Mouse (Mus musculus): ENCODE results near the gene Asprv1. TPM values are rescaled to one million over a fixed set of nuclear protein-coding genes. Genes with fewer than 3 reads are reported as not detected.

Asprv1 gene
- polyA plus RNA-seq, 1 experiment from 2014 or later: 1.5 TPM

DNA sequence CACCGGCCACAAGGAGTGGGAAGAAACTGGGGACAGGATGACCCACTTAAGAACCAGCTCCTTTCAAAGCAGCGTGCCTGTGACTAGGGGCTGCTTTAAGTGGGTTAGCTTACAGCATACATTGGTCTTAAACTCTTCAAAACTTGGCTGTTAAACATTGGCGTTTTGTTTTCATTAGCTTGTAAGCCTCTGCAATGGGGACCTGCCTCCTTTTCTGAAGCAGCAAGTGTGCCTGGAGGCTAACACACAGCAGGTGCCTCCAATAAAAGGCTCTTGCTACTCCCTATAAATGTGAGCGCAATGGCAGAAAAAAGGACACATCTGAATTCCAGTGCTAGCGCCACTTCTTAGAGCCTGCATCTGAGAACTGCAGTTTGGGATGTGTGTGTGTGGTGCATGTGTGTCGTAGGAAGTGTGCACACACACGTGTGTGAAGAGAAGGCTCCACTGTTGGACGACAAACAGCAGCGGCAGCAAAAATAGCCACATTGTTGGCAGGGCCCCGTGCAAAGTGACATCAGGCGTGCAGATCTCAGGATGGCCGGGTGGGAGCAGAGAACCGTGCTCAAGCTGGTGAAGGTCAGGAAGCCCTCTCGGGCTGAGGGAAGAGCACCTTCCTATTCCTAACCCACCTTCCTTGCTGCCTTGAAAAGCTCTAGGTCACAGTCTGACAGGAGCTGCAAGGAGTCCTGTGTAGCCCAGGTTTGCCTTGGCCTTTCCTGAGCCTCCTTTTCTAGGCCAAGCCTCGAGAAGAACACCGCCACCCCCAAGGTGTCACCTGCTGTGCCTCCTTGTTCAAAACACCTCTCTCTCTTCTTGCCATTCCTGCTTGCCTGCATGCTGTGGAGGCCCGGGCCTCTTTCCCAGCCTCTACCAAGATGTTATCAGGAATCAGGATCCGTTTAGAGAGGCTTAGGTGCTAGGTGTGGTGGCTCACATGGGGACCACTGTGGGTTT is 3.6 kb upstream of the Asprv1 start:
- H3K4me2 ChIP-seq: no peak overlapping the region
- no peak overlapping the region for H3K4me3 ChIP-seq (replicated peaks)
- 52% methylated on average over 18 of the region's 18 CpGs for WGBS
- no peak overlapping the region for H3K27ac ChIP-seq (replicated peaks)
- H3K36me3 ChIP-seq: no peaks in the 10 kb centered on the region
- no peaks in the 10 kb centered on the region for H3K9me3 ChIP-seq (replicated peaks)
- peaks cover 7% of the 10 kb centered on the region; the same call in 1 of the 2 replicates for H3K4me1 ChIP-seq
- no peak overlapping the region for H3K9ac ChIP-seq (replicated peaks)
- no peaks in the 10 kb centered on the region for H3K27me3 ChIP-seq (replicated peaks)
- ATAC-seq (ENCODE audit: low FRiP score): no peak; the same call in 1 of the 2 replicates

DNA sequence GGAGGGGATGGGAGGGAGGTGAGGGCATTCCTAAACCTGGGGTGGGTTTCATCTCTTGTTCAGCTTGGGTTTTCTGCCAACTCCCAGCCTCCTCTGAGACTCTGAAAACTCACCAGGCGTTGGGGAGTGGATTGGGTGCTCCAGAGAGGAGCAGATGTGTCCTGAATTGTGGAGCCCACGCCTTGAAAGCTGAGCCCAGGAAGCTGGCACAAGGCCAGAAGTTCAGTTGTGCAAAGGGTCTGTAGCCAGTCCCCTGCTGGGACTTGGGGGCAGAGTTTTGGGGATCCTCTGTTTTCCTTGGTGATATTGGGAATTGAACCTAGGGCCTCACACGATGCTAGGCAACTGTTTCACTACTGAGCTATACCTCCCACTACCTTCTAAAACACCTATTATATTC is 2.2 kb downstream of the Asprv1 start:
- 63% methylated on average over 3 of the region's 3 CpGs for WGBS
- H3K27ac ChIP-seq (replicated peaks): no peak overlapping the region
- H3K36me3 ChIP-seq: no peaks in the 10 kb centered on the region
- ATAC-seq (ENCODE audit: low FRiP score): no peak
- H3K27me3 ChIP-seq (replicated peaks): no peaks in the 10 kb centered on the region
- no peak overlapping the region for H3K4me2 ChIP-seq
- no peaks in the 10 kb centered on the region for H3K4me1 ChIP-seq
- no peak overlapping the region for H3K4me3 ChIP-seq (replicated peaks)
- no peak overlapping the region for H3K9ac ChIP-seq (replicated peaks)
- no peaks in the 10 kb centered on the region for H3K9me3 ChIP-seq (replicated peaks)

DNA sequence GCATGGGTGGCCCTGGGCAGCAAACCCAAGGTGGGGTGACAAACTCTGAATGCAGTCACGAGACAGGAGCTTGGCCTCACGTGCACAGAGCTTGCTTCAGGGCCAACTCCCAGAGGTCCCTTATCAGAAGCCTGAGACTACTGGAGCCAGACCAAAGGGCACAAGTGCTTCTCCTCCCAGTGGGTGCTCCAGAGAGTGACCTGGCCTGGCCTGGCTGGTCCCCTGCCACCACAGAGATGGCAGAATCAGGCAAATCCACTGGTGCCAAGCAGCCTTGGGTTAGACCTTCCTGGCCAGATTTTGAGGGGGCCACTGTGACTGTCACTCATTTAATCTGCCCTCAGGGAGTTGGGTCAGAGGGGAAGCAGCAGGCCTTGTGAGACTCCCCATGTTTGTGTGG is 8.5 kb downstream of the Asprv1 start:
- Histone ChIP-seq H3K4me1 (no peaks in the 10 kb centered on the region), H3K4me2 (no peak overlapping the region), H3K9me3 (replicated peaks) (no peaks in the 10 kb centered on the region), H3K36me3 (no peaks in the 10 kb centered on the region), H3K27me3 (replicated peaks) (no peaks in the 10 kb centered on the region), H3K9ac (replicated peaks) (no peak overlapping the region), H3K4me3 (replicated peaks) (no peak overlapping the region), H3K27ac (replicated peaks) (no peak overlapping the region)
- WGBS: 80% methylated on average over 2 of the region's 2 CpGs
- ATAC-seq (ENCODE audit: low FRiP score): no peak

DNA sequence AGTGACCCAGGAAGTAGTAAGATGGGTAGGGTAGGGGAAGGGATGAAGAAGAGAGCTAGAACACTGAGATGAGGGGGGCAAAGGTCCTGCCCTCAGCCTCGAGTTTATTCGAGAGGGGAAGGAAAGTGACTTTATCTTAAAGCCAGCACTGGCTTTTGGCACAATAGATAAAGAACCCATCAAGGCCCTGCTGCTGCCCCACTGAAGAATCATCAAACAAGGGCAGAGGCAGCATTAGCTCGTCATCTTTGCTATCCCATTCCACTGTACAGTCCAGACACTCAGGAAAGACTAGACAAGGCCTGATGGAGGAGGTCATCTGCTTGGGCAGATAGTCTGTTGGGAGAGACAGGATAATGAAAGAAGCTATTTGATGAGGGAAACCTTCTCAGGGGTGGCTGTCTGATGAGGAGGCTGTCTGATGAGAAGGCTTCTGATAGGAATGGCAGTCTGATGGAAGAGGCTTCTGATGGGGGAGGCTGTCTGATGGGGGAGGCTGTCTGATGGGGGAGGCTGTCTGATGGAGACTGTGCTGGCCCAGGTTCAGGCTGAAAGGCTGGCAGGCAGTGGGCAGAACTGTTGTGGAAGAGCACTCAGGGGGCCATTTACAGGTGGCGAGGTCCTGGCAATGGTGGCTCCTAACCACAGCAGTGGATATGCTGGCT is 9.3 kb downstream of the Asprv1 start:
- no peak overlapping the region for H3K4me2 ChIP-seq
- H3K27ac ChIP-seq (replicated peaks): no peak overlapping the region
- whole genome bisulfite sequencing: 69% methylated on average over 4 of the region's 4 CpGs
- H3K4me1 ChIP-seq: no peaks in the 10 kb centered on the region
- no peaks in the 10 kb centered on the region for H3K27me3 ChIP-seq (replicated peaks)
- no peaks in the 10 kb centered on the region for H3K9me3 ChIP-seq (replicated peaks)
- no peak overlapping the region for H3K9ac ChIP-seq (replicated peaks)
- H3K36me3 ChIP-seq: no peaks in the 10 kb centered on the region
- no peak overlapping the region for H3K4me3 ChIP-seq (replicated peaks)
- ATAC-seq (ENCODE audit: low FRiP score): no peak

DNA sequence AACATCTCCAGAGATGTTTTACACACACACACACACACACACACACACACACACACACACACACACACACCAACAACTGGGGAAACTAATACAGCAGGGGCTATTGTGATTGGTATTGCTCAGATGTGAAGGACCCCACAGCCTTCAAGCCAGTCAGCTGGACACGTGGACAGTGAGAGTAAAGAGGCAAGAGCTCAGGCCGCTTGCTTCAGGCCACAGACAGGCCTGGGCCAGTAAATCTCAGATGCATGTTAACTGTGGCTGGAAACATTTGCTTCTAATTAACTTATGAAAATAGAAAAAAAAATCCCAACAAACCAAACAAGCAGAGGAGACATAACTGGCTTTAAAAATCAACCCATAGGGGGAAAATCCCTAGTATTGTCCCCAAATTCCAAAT is 9.9 kb downstream of the Asprv1 start:
- Histone ChIP-seq H3K27me3 (replicated peaks) (no peaks in the 10 kb centered on the region), H3K4me1 (no peaks in the 10 kb centered on the region), H3K36me3 (no peaks in the 10 kb centered on the region), H3K9ac (replicated peaks) (no peak overlapping the region), H3K4me3 (replicated peaks) (no peak overlapping the region), H3K27ac (replicated peaks) (no peak overlapping the region), H3K9me3 (replicated peaks) (no peaks in the 10 kb centered on the region), H3K4me2 (no peak overlapping the region)
- no peak for ATAC-seq (ENCODE audit: low FRiP score)
- WGBS: 78% methylated on average over 2 of the region's 2 CpGs

DNA sequence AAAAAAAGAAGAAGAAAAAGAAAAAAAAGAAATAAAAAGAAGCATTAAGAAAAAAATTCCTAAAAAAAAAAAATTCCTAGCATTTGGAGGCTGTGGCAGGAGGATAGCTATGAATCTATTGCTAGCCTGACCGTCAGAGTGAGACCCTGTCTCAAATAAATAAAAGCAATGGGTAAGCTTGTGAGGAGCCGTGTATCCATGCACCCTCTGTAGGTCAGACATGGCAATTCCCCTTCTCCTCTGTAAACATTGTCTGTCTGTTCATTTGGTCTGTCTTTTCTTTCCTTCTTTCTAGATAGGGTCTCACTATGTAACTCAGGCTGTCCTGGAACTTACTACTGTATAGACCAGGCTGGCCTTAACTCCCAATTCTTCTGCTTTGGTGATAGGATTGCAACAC is 10.5 kb downstream of the Asprv1 start:
- no peak overlapping the region for H3K27ac ChIP-seq (replicated peaks)
- no peaks in the 10 kb centered on the region for H3K9me3 ChIP-seq (replicated peaks)
- no peak overlapping the region for H3K4me3 ChIP-seq (replicated peaks)
- H3K27me3 ChIP-seq (replicated peaks): no peaks in the 10 kb centered on the region
- ATAC-seq (ENCODE audit: low FRiP score): no peak
- WGBS: 19% methylated on average over 2 of the region's 2 CpGs
- no peak overlapping the region for H3K4me2 ChIP-seq
- H3K9ac ChIP-seq (replicated peaks): no peak overlapping the region
- H3K4me1 ChIP-seq: no peaks in the 10 kb centered on the region
- H3K36me3 ChIP-seq: no peaks in the 10 kb centered on the region

DNA sequence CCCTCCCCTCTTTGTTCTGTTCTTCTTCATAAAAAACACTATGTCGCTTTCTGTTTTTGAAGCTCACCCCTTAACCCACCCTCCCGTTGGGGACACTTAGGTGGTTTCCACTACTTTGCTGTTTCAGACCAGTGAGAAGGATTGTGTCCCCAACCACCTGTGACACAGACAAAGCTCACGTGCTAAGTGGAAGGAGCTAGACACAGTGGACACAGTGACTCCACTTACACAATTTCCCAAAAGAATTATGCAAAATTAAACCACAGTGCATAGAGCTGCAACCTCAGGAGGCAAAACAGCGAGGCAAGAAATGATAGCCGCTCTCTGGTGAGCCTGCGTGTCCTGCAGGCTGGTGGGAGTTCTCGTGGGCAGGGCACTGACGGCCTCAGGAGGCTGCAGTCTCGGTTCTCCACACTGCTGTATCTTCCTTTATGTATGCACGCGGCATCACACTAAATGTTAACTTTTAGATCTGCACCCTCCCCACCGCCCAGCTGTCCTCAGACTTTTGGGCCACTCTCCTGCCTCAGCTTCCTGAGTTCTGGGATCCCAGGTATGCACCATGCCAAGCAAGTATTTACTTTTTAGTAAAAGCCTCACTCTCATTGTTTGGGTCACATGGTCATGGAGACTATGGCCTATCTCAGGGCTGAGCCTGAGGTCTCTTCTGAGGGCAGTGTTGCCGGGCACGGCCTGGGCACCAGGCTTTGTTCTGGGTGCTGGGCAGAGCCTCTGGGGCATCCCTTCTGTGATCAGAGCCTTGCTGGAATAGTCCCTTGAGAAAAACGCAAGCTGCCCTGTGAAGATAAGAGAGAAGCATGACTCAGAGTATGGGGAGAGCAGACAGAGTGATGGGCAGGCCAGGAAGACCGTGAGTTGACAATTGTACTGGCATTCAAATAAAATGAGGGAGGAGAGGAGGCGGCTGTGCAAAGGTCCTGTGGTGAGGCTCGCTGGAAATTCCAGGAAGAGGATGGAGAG is 11.5 kb downstream of the Asprv1 start:
- no peak for ATAC-seq (ENCODE audit: low FRiP score)
- Histone ChIP-seq H3K9ac (replicated peaks) (no peak overlapping the region), H3K36me3 (no peaks in the 10 kb centered on the region), H3K4me2 (no peak overlapping the region), H3K27me3 (replicated peaks) (no peaks in the 10 kb centered on the region), H3K27ac (replicated peaks) (no peak overlapping the region), H3K4me3 (replicated peaks) (no peak overlapping the region), H3K4me1 (no peaks in the 10 kb centered on the region), H3K9me3 (replicated peaks) (no peaks in the 10 kb centered on the region)
- WGBS: 81% methylated on average over 18 of the region's 18 CpGs

DNA sequence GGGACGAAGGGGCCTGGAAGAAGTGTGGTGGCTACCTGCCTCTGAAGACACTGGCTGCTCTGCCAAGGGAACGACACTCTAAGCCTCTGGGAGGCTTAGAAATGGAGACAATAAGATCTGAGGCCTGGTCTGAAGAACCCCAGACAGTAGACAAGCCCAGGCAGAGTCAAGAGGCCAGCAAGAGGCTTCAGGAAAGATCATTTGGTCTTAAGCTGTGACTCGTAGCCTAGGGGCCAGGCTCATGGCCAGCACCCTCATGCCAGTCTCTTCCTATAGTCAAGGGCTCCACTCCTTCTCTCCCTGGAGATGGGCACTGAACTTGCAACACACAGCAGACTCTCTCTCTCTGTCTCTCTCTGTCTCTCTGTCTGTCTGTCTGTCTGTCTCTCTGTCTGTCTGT is 12.2 kb downstream of the Asprv1 start:
- 88% methylated on average over 3 of the region's 3 CpGs for WGBS
- Histone ChIP-seq H3K27me3 (replicated peaks) (no peaks in the 10 kb centered on the region), H3K4me1 (no peaks in the 10 kb centered on the region), H3K9ac (replicated peaks) (no peak overlapping the region), H3K4me3 (replicated peaks) (no peak overlapping the region), H3K27ac (replicated peaks) (no peak overlapping the region), H3K36me3 (no peaks in the 10 kb centered on the region), H3K9me3 (replicated peaks) (no peaks in the 10 kb centered on the region), H3K4me2 (no peak overlapping the region)
- ATAC-seq (ENCODE audit: low FRiP score): no peak

DNA sequence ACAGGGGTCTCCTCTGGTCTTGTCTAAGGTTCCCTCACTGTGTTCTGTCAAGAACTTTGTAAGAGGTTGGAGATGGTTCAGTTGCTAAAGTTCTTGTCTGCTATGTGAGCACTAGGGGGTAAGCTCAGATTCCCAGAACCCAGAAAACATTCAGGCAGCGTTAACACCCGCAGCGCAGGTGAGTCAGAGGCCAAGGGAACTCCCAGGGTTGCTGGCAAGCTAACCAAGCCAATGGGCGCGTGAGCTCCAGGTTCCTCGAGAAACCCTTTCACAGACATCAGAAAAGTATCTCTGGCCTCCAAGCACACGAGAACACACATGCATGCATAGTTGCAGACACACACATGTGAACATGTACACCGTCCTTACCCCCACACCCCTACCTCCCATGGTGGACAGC is 12.8 kb downstream of the Asprv1 start:
- ATAC-seq (ENCODE audit: low FRiP score): no peak
- Histone ChIP-seq H3K4me1 (no peaks in the 10 kb centered on the region), H3K27ac (replicated peaks) (no peak overlapping the region), H3K9me3 (replicated peaks) (no peaks in the 10 kb centered on the region), H3K27me3 (replicated peaks) (no peaks in the 10 kb centered on the region), H3K4me2 (no peak overlapping the region), H3K4me3 (replicated peaks) (no peak overlapping the region), H3K36me3 (peaks cover 2% of the 10 kb centered on the region; the same call in 1 of the 2 replicates), H3K9ac (replicated peaks) (no peak overlapping the region)
- 90% methylated on average over 8 of the region's 8 CpGs for WGBS

DNA sequence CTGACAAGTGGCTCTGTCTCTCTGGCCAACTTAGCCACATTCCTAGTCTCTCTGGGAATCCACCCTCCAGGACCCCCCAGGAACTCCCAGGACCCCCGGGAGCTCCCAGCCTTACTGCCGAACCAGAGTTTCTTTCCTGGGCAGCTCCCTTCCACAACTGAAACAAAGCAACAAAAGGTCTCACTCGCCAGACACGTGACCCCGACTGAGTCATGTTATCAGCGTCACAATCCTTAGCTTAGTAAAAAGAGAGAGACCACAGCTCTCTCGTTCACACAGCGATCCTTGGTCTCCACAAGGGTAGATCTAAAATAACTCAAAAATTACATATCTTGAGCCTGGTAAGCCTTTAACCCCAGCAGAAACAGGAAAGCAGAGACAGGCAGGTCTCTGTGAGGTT is 13.8 kb downstream of the Asprv1 start:
- Histone ChIP-seq H3K36me3 (peaks cover 3% of the 10 kb centered on the region; the same call in 1 of the 2 replicates), H3K9ac (replicated peaks) (no peak overlapping the region), H3K4me3 (replicated peaks) (no peak overlapping the region), H3K9me3 (replicated peaks) (no peaks in the 10 kb centered on the region), H3K27me3 (replicated peaks) (no peaks in the 10 kb centered on the region), H3K4me1 (no peaks in the 10 kb centered on the region), H3K27ac (replicated peaks) (no peak overlapping the region), H3K4me2 (no peak overlapping the region)
- no peak for ATAC-seq (ENCODE audit: low FRiP score)
- 69% methylated on average over 8 of the region's 8 CpGs for WGBS

DNA sequence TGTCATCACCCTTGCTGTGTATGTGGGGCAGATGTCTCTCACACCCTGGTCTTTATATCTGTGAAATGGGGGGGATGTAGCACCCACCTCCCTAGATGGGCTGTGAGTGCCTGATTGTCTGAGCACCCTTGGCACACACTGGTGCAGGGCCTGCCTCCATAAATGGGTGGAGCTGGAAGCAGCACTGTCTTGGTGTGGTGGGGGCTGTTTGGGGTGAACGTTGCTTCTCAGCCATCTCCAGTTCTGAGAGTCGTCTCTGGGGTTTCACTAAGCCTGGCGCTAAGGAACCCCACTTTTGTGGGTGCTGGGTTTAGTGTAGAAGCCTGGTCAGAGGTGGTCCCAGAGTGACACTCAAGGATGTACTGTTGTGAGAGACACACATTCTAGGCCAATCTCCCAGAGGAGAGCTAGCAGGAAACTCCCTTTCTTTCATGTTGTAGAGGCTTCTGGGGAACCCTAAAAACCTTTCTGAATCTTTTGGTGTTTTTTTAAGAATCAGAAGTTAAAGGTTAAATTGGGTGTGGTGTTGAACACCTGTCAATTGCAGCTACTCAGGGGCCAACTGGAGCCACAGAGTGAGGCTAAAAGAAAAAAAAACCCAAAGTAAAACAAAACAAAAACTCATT is 16.9 kb downstream of the Asprv1 start:
- no peak overlapping the region for H3K27ac ChIP-seq (replicated peaks)
- H3K27me3 ChIP-seq (replicated peaks): no peaks in the 10 kb centered on the region
- peaks cover 20% of the 10 kb centered on the region for H3K36me3 ChIP-seq
- H3K9ac ChIP-seq (replicated peaks): no peak overlapping the region
- no peak overlapping the region for H3K4me2 ChIP-seq
- no peak overlapping the region for H3K4me3 ChIP-seq (replicated peaks)
- H3K9me3 ChIP-seq (replicated peaks): no peaks in the 10 kb centered on the region
- ATAC-seq (ENCODE audit: low FRiP score): no peak
- no peaks in the 10 kb centered on the region for H3K4me1 ChIP-seq
- WGBS: 84% methylated on average over 3 of the region's 3 CpGs

All from neural tube, embryonic 15.5 days (tissue).